Mouse (Mus musculus) myocyte (in vitro differentiated cells): ENCODE results near the gene 4933407L21Rik. TPM values are rescaled to one million over a fixed set of nuclear protein-coding genes. Genes with fewer than 3 reads are reported as not detected.

Experiments
- H3K27me3 ChIP-seq: one replicate; pipeline ENCODE4 v1.6.1; 2011; ENCODE audit not compliant: control insufficient read depth, insufficient read depth, insufficient read length
- H3K36me3 ChIP-seq: one replicate; pipeline ENCODE4 v1.6.1; 2011; ENCODE audit not compliant: control insufficient read depth, insufficient read depth
- H3K4me2 ChIP-seq: one replicate; pipeline ENCODE4 v1.6.1; 2011; ENCODE audit warnings: low read depth, control low read depth
- H3K4me3 ChIP-seq: one replicate; pipeline ENCODE4 v1.5.1; 2011; ENCODE audit warnings: mild to moderate bottlenecking, control low read depth, moderate library complexity
- H3K79me2 ChIP-seq: one replicate; pipeline ENCODE4 v1.6.1; 2011; ENCODE audit not compliant: control insufficient read depth, insufficient read depth
- H3ac ChIP-seq: one replicate; pipeline ENCODE4 v1.6.1; 2011; ENCODE audit not compliant: control insufficient read depth, insufficient read length
- CEBPB ChIP-seq: IDR thresholded peaks from 2 replicates; pipeline ENCODE4 v1.6.1; 2011; ENCODE audit warnings: mild to moderate bottlenecking, moderate library complexity; ENCODE audit not compliant: poor library complexity, insufficient read depth, severe bottlenecking
- E2F4 ChIP-seq: IDR thresholded peaks from one replicate; pipeline ENCODE4 v1.6.1; 2011; ENCODE audit warnings: mild to moderate bottlenecking, control low read depth, moderate library complexity; ENCODE audit not compliant: insufficient read depth
- MAX ChIP-seq: IDR thresholded peaks from one replicate; pipeline ENCODE4 v1.6.1; 2011; ENCODE audit warnings: low read depth, mild to moderate bottlenecking, control low read depth
- MYOD1 ChIP-seq, 3 experiments: IDR thresholded peaks; one replicate each; pipeline ENCODE4 v1.6.1; 2011; ENCODE audit warnings: control low read depth in 2 of 3, low read depth in 2 of 3, mild to moderate bottlenecking in 2 of 3, moderate library complexity in 1 of 3; ENCODE audit not compliant: insufficient read length in 2 of 3, control insufficient read depth in 1 of 3
- MYOG ChIP-seq, 3 experiments: IDR thresholded peaks; one replicate each; pipeline ENCODE4 v1.6.1; 2011; ENCODE audit warnings: control low read depth in 2 of 3, low read depth in 2 of 3, mild to moderate bottlenecking in 2 of 3; ENCODE audit not compliant: insufficient read length in 2 of 3, control insufficient read depth in 1 of 3, insufficient read depth in 1 of 3
- POLR2A ChIP-seq: IDR thresholded peaks from one replicate; pipeline ENCODE4 v1.6.1; 2011; ENCODE audit warnings: low read depth, mild to moderate bottlenecking, control low read depth, moderate library complexity; ENCODE audit not compliant: insufficient read length
- POLR2AphosphoS2 ChIP-seq: IDR thresholded peaks from one replicate; pipeline ENCODE4 v1.6.1; 2011; ENCODE audit warnings: low read depth, control low read depth; ENCODE audit not compliant: insufficient read length
- REST ChIP-seq: IDR thresholded peaks from one replicate; pipeline ENCODE4 v1.6.1; 2011; ENCODE audit warnings: mild to moderate bottlenecking, control low read depth, moderate library complexity; ENCODE audit not compliant: insufficient read depth, insufficient read length
- SRF ChIP-seq: IDR thresholded peaks from one replicate; pipeline ENCODE4 v1.6.1; 2011; ENCODE audit warnings: low read depth; ENCODE audit not compliant: control insufficient read depth, insufficient read length
- TCF12 ChIP-seq: IDR thresholded peaks from one replicate; pipeline ENCODE4 v1.6.1; 2011; ENCODE audit warnings: mild to moderate bottlenecking, control low read depth; ENCODE audit not compliant: poor library complexity, insufficient read depth, severe bottlenecking
- TCF3 ChIP-seq: IDR thresholded peaks from one replicate; pipeline ENCODE4 v1.6.1; 2011; ENCODE audit warnings: low read depth, control low read depth; ENCODE audit not compliant: insufficient read length
- USF1 ChIP-seq: IDR thresholded peaks from one replicate; pipeline ENCODE4 v1.6.1; 2011; ENCODE audit warnings: low read depth, mild to moderate bottlenecking, control low read depth, moderate library complexity
- polyA plus RNA-seq: library from polyadenylated mRNA; unstranded; fragments of >200 nt; fragmentation: generic; extraction: Trizol; gene quantifications from one replicate; pipeline ENCODE4 v1.2.1, GENCODE M21; 2012; ENCODE audit warnings: missing spikeins

Gene 4933407L21Rik
- polyA plus RNA-seq, 1 experiment = not detected

- TF ChIP-seq MYOD1 (IDR thresholded peaks at IDR 0.05; ENCODE audit: control insufficient read depth in 1 of 3, insufficient read length in 2 of 3, low read depth in 2 of 3) (no peak), E2F4 (no peak), TCF3 (no peak), POLR2A (no peak), SRF (no peak), MYOG (IDR thresholded peaks at IDR 0.05; ENCODE audit: control insufficient read depth in 1 of 3, insufficient read depth in 1 of 3, insufficient read length in 2 of 3, low read depth in 2 of 3) (no peak), REST (no peak), TCF12 (no peak), MAX (no peak), USF1 (no peak), POLR2AphosphoS2 (no peak), CEBPB (no peak)
- H3K4me2 ChIP-seq = no peak overlapping the region
Measured at GRCm38 (mm10) chr1:85957942-85958619, 29.8 kb downstream of the 4933407L21Rik start.

GRCm38 (mm10) chr1:85959129-85959888, 31.0 kb downstream of the 4933407L21Rik start:
- Histone ChIP-seq H3K4me2 (no peak overlapping the region), H3ac (no peak overlapping the region), H3K27me3 (no peaks in the 10 kb centered on the region), H3K4me3 (no peak overlapping the region), H3K36me3 (no peaks in the 10 kb centered on the region), H3K79me2 (no peaks in the 10 kb centered on the region)
- TF ChIP-seq TCF3 (no peak), E2F4 (no peak), MAX (no peak), POLR2AphosphoS2 (no peak), REST (no peak), TCF12 (no peak), CEBPB (no peak), MYOG (IDR thresholded peaks at IDR 0.05; ENCODE audit: control insufficient read depth in 1 of 3, insufficient read depth in 1 of 3, insufficient read length in 2 of 3, low read depth in 2 of 3) (no peak), POLR2A (no peak), USF1 (no peak), SRF (no peak), MYOD1 (IDR thresholded peaks at IDR 0.05; ENCODE audit: control insufficient read depth in 1 of 3, insufficient read length in 2 of 3, low read depth in 2 of 3) (no peak)

More at GRCm38 (mm10) chr1:85957942-85958619, 29.8 kb downstream of the 4933407L21Rik start:
- Histone ChIP-seq H3ac (no peak overlapping the region), H3K27me3 (no peaks in the 10 kb centered on the region), H3K36me3 (no peaks in the 10 kb centered on the region), H3K79me2 (no peaks in the 10 kb centered on the region), H3K4me3 (no peak overlapping the region)

GRCm38 (mm10) chr1:85959889-85960276, 31.6 kb downstream of the 4933407L21Rik start:
- no peak overlapping the region for H3K4me2 ChIP-seq
- no peaks in the 10 kb centered on the region for H3K79me2 ChIP-seq
- H3ac ChIP-seq = no peak overlapping the region
- H3K27me3 ChIP-seq = no peaks in the 10 kb centered on the region
- H3K36me3 ChIP-seq = no peaks in the 10 kb centered on the region
- TF ChIP-seq CEBPB = no peak
- no peak for TF ChIP-seq TCF12
- no peak for TF ChIP-seq REST
- no peak for TF ChIP-seq TCF3
- TF ChIP-seq SRF = no peak
- no peak for TF ChIP-seq MAX
- no peak for TF ChIP-seq MYOG (IDR thresholded peaks at IDR 0.05; ENCODE audit: control insufficient read depth in 1 of 3, insufficient read depth in 1 of 3, insufficient read length in 2 of 3, low read depth in 2 of 3)
- no peak overlapping the region for H3K4me3 ChIP-seq

- no peaks in the 10 kb centered on the region for H3K36me3 ChIP-seq
- no peak within 1 kb of the TSS for H3K4me2 ChIP-seq
- H3K27me3 ChIP-seq = no peaks in the 10 kb centered on the region
- H3K4me3 ChIP-seq = no peak within 1 kb of the TSS
- no peaks in the 10 kb centered on the region for H3K79me2 ChIP-seq
- TF ChIP-seq MAX = no peak
- TF ChIP-seq POLR2AphosphoS2 = no peak
- no peak for TF ChIP-seq REST
- no peak for TF ChIP-seq MYOD1 (IDR thresholded peaks at IDR 0.05; ENCODE audit: control insufficient read depth in 1 of 3, insufficient read length in 2 of 3, low read depth in 2 of 3)
- TF ChIP-seq SRF = no peak
- TF ChIP-seq TCF3 = no peak
- no peak for TF ChIP-seq E2F4
- TF ChIP-seq TCF12 = no peak
- TF ChIP-seq CEBPB = no peak
- no peak within 1 kb of the TSS for H3ac ChIP-seq
Measured at GRCm38 (mm10) chr1:85960873-85961272, 32.6 kb downstream of the 4933407L21Rik start, which contains the start of gene Gpr55. Gene Gpr55, minus strand, starts transcription at chr1:85961007.
